Mouse (Mus musculus): ENCODE measurements around the gene Myh9.

GRCm38 (mm10) chr15:77855301-77855700 lies 13.3 kb upstream of the Myh9 start:
- TF ChIP-seq CTCF (IDR thresholded peaks at IDR 0.05) (no peak), EP300 (IDR thresholded peaks at IDR 0.05) (peak; percentile 47; the same call in 1 of the 2 replicates)

Measured in lung, postnatal 0 days (tissue).